Mouse (Mus musculus): ENCODE measurements around the gene Rgs21. TPM values are rescaled to one million over a fixed set of nuclear protein-coding genes. Genes with fewer than 3 reads are reported as not detected.

Rgs21 gene
- polyA plus RNA-seq, 1 experiment from 2014 or later, result not detected

Other genes with a start within 250 kb of the Rgs21 start
- gene Rgs18, start 207.8 kb upstream of the Rgs21 start, polyA plus RNA-seq (2014; fragmentation: Nextera tagmentation; extraction: Ambion mirVana), result 1.8 and 2.1 TPM in 2 replicates